Mouse (Mus musculus): ENCODE measurements around the gene Hsp90ab1. TPM values are rescaled to one million over a fixed set of nuclear protein-coding genes. Genes with fewer than 3 reads are reported as not detected.

Hsp90ab1 gene
- polyA plus RNA-seq, 1 experiment from 2014 or later, result 1,573 TPM

DNA sequence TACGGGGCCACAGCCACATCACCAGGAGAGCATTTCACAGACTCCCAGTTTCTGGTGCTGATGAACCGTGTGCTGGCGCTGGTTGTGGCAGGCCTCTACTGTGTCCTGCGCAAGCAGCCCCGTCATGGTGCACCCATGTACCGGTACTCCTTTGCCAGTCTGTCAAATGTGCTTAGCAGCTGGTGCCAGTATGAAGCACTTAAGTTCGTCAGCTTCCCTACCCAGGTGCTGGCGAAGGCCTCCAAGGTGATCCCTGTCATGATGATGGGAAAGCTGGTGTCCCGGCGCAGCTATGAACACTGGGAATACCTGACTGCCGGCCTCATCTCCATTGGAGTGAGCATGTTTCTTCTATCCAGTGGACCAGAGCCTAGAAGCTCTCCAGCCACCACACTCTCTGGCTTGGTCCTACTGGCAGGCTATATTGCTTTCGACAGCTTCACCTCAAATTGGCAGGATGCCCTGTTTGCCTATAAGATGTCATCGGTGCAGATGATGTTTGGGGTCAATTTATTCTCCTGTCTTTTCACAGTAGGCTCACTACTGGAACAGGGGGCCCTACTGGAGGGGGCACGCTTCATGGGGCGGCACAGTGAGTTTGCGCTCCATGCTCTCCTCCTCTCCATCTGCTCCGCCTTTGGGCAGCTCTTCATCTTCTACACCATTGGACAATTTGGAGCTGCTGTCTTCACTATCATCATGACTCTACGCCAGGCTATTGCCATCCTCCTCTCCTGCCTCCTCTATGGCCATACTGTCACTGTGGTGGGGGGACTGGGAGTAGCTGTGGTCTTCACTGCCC is 6.5 kb downstream of the Hsp90ab1 start:
- no peaks in the 10 kb centered on the region for H3K9me3 ChIP-seq (ENCODE audit: control insufficient read depth, low read depth, low read length)
- peaks cover 29% of the 10 kb centered on the region; the same call in 1 of the 2 replicates for H3K4me1 ChIP-seq (ENCODE audit: control insufficient read depth, insufficient read depth, low read length)
- H3K36me3 ChIP-seq (ENCODE audit: control insufficient read depth, insufficient read depth, low read length), result peaks cover 56% of the 10 kb centered on the region
- no peak overlapping the region for H3K9ac ChIP-seq (replicated peaks; ENCODE audit: low read depth, low read length)
- ATAC-seq (ENCODE audit: insufficient number of reproducible peaks, insufficient read depth, low FRiP score, low read depth), result no peak
- 62% methylated on average over 18 of the region's 18 CpGs for WGBS
- H3K4me2 ChIP-seq (replicated peaks; ENCODE audit: low read depth, low read length), result no peak overlapping the region
- H3K4me3 ChIP-seq (ENCODE audit: low read depth, low read length), result no peak overlapping the region
- no peak overlapping the region for H3K27ac ChIP-seq (ENCODE audit: low read length)
- no peaks in the 10 kb centered on the region for H3K27me3 ChIP-seq (ENCODE audit: control insufficient read depth, insufficient read depth, low read length)

DNA sequence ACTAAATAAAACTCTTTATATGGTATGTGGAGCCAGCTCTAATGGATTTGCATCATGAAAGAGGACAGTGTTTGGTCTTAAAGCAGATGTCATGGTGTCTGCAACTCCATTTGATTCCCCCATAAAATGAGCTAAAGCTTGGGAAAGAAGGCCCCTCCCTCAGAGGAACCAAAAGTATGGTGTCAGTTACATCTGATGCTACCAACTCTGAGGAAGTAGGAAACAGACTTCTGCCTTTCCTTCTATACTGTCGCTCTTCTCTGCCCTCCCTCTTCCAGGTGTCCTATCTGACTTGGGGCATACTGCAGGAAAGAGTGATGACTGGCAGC is 7.1 kb downstream of the Hsp90ab1 start:
- no peak for ATAC-seq (ENCODE audit: insufficient number of reproducible peaks, insufficient read depth, low FRiP score, low read depth)

DNA sequence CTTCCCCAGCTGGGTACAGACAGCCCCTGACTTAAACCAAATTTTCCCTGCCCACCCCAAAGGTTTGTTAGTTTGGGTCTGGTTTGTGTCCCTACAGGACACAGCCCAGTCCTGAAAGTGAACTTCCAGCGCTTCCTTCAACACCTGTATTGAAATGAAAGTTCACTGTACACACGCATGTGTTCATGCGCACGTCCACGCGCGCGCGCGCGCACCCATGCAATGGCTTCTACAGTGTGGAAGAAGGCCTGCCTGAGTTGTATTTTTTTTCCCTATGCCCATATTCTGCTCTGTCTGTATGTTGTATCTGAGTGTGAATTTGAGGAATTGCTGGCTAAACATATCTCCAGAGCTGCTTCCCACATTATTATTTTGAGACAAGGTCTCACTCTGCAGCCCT is 8.0 kb downstream of the Hsp90ab1 start:
- H3K36me3 ChIP-seq (ENCODE audit: control insufficient read depth, insufficient read depth, low read length), result peaks cover 42% of the 10 kb centered on the region

More for the DNA sequence above, 7.1 kb downstream of the Hsp90ab1 start:
- H3K4me1 ChIP-seq (ENCODE audit: control insufficient read depth, insufficient read depth, low read length), result peaks cover 23% of the 10 kb centered on the region; the same call in 1 of the 2 replicates
- no peak overlapping the region for H3K9ac ChIP-seq (replicated peaks; ENCODE audit: low read depth, low read length)
- no peaks in the 10 kb centered on the region for H3K27me3 ChIP-seq (ENCODE audit: control insufficient read depth, insufficient read depth, low read length)
- no peak overlapping the region for H3K4me3 ChIP-seq (ENCODE audit: low read depth, low read length)
- H3K27ac ChIP-seq (ENCODE audit: low read length), result no peak overlapping the region
- H3K9me3 ChIP-seq (ENCODE audit: control insufficient read depth, low read depth, low read length), result no peaks in the 10 kb centered on the region
- H3K36me3 ChIP-seq (ENCODE audit: control insufficient read depth, insufficient read depth, low read length), result peaks cover 51% of the 10 kb centered on the region
- 47% methylated on average over 1 of the region's 1 CpGs for WGBS
- H3K4me2 ChIP-seq (replicated peaks; ENCODE audit: low read depth, low read length), result no peak overlapping the region

DNA sequence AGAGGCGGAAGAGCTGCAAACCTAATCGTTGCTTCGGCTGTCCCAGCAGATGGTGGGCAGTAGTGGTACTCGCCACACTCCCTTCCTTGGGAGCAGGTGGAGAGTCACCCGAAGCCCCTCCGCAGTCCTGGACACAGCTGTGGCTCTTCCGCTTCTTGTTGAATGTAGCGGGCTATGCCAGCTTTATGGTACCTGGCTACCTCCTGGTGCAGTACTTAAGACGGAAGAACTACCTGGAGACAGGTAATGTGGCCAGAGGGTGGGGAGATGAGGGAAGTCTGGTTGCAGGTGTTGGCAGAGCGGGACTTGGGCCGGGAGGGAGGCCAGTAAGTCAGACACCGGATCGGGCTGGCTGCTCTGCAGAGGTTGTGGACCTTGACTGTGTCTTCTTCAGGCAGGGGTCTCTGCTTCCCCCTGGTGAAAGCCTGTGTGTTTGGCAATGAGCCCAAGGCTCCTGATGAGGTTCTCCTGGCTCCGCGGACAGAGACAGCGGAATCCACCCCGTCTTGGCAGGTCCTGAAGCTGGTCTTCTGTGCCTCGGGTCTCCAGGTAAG is 8.5 kb downstream of the Hsp90ab1 start:
- Histone ChIP-seq H3K4me3 (ENCODE audit: low read depth, low read length) (peak overlapping the region; percentile 85), H3K4me1 (ENCODE audit: control insufficient read depth, insufficient read depth, low read length) (peaks cover 12% of the 10 kb centered on the region; the same call in 1 of the 2 replicates), H3K9ac (replicated peaks; ENCODE audit: low read depth, low read length) (peak overlapping the region; percentile 86), H3K9me3 (ENCODE audit: control insufficient read depth, low read depth, low read length) (no peaks in the 10 kb centered on the region), H3K27ac (ENCODE audit: low read length) (peak overlapping the region; percentile 79; the same call in 1 of the 2 replicates), H3K27me3 (ENCODE audit: control insufficient read depth, insufficient read depth, low read length) (no peaks in the 10 kb centered on the region), H3K4me2 (replicated peaks; ENCODE audit: low read depth, low read length) (peak overlapping the region; percentile 99), H3K36me3 (ENCODE audit: control insufficient read depth, insufficient read depth, low read length) (peaks cover 37% of the 10 kb centered on the region)
- ATAC-seq (ENCODE audit: insufficient number of reproducible peaks, insufficient read depth, low FRiP score, low read depth), result peak; percentile 7; the same call in 1 of the 2 replicates
- WGBS, result 8% methylated on average over 18 of the region's 18 CpGs

More for the DNA sequence above, 8.0 kb downstream of the Hsp90ab1 start:
- 89% methylated on average over 11 of the region's 11 CpGs for WGBS
- Histone ChIP-seq H3K4me2 (replicated peaks; ENCODE audit: low read depth, low read length) (peak overlapping the region; percentile 99), H3K27ac (ENCODE audit: low read length) (no peak overlapping the region), H3K9me3 (ENCODE audit: control insufficient read depth, low read depth, low read length) (no peaks in the 10 kb centered on the region), H3K4me1 (ENCODE audit: control insufficient read depth, insufficient read depth, low read length) (peaks cover 15% of the 10 kb centered on the region; the same call in 1 of the 2 replicates), H3K9ac (replicated peaks; ENCODE audit: low read depth, low read length) (peak overlapping the region; percentile 86; the same call in 1 of the 2 replicates), H3K27me3 (ENCODE audit: control insufficient read depth, insufficient read depth, low read length) (no peaks in the 10 kb centered on the region), H3K4me3 (ENCODE audit: low read depth, low read length) (peak overlapping the region; percentile 85)
- no peak for ATAC-seq (ENCODE audit: insufficient number of reproducible peaks, insufficient read depth, low FRiP score, low read depth)

DNA sequence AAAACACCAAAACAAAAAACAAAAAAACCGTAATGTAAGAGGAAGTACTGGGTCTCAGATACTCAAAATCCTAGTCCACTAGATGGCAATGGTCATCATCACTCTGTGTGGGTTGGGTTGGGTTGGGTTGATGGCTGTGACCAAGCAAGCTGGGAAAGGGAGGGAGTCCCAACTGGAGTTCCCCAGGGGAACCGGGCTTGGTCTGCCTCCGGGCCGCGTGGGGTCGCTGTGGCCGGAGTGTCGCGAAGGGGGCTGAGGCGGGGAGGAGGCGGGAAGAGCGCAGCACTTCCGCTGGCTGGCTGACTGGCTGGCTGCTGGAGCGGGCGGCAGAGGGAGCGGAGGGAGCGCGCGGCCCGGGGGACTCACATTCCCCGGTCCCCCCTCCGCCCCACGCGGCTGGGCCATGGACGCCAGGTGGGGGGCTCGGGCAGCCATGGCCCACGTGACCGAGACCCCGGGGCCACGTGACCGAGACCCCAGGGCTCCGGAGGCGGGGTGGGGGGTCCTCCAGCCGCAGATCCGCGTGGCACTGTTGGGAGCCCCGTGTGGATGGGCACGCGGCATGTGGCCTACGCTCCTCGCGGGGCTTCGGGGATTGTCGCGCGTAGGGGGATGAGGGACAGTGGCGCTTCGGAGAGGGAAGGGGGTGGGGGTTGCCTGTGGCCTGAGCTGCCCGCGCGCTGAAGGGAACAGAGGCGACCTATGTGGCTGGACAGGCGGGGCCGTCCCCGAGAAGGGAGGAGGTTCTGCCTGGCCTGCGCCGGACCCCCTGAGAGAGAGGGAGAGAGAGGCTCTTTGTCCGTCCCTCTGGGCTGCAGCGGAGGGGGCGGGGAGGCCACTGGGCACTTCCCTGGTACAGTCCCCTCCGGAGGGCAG is 9.2 kb downstream of the Hsp90ab1 start, which contains the start of gene Slc35b2:
Slc35b2 (plus strand) TSS at position 220 of the 876 bp plus-strand sequence.
- no peaks in the 10 kb centered on the region for H3K27me3 ChIP-seq (ENCODE audit: control insufficient read depth, insufficient read depth, low read length)
- peak; percentile 86 for ATAC-seq (ENCODE audit: insufficient number of reproducible peaks, insufficient read depth, low FRiP score, low read depth)
- peak within 1 kb of the TSS; percentile 86 for H3K9ac ChIP-seq (replicated peaks; ENCODE audit: low read depth, low read length)
- peak within 1 kb of the TSS; percentile 79 for H3K27ac ChIP-seq (ENCODE audit: low read length)
- peaks cover 12% of the 10 kb centered on the region; the same call in 1 of the 2 replicates for H3K4me1 ChIP-seq (ENCODE audit: control insufficient read depth, insufficient read depth, low read length)
- H3K36me3 ChIP-seq (ENCODE audit: control insufficient read depth, insufficient read depth, low read length), result peaks cover 30% of the 10 kb centered on the region
- peak within 1 kb of the TSS; percentile 85 for H3K4me3 ChIP-seq (ENCODE audit: low read depth, low read length)
- peak within 1 kb of the TSS; percentile 99 for H3K4me2 ChIP-seq (replicated peaks; ENCODE audit: low read depth, low read length)
- no peaks in the 10 kb centered on the region for H3K9me3 ChIP-seq (ENCODE audit: control insufficient read depth, low read depth, low read length)
- under 1% methylated on average over 55 of the region's 61 CpGs for WGBS

DNA sequence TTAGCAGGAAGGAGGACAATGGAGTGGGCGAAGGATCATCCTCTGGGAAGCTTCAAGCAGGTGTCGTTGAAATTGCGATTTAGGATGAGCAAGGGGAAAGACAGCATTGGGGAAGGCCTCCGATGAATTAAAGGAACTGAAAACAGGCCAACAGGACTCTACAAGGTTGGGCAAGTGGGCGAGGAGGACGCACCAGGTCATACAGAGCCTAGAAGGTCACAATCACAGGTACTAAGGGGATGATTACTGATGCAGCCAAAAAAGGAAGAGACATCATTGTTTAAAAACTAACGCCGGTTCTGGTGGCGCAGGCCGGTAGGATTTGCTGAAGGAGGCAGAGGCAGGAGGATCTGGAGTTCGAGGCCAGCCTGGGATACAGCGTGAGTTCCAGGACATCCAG is 9.9 kb downstream of the Hsp90ab1 start:
- no peaks in the 10 kb centered on the region for H3K27me3 ChIP-seq (ENCODE audit: control insufficient read depth, insufficient read depth, low read length)

DNA sequence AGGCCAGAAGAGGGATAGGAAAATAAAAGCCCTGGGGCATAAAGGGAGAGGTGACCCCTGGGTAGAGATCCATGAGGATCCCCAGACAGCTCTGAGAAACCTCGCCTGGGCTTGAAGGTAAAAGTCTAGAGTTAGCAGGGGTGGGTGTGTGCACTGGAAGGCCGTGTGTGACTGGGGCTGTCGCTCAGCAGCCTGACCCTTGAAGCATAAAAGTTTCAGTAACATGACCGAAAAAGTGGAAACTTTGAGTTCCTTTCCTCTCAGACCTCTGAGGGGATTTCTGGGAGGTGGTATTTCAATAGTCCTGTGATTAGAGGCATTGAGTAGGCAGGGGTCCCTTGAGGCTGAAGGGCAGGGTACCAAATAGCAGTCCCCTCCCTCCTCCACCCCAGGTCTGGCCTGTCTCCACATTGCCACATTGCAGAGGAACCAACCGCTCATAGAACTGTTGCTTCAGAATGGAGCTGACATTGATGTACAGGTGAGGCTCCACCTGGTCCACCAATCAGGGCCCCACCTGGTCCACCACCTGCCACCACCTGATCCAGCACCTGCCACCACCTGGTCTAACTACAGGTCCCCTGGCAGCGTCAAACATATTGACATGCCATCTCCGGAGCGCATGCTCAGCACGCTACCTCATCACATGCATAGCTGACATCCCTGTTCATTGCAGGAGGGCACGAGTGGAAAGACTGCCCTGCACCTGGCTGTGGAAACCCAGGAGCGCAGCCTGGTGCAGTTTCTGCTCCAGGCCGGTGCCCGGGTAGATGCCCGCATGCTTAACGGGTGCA is 13.1 kb downstream of the Hsp90ab1 start:
- Histone ChIP-seq H3K4me3 (ENCODE audit: low read depth, low read length) (no peak overlapping the region), H3K36me3 (ENCODE audit: control insufficient read depth, insufficient read depth, low read length) (no peaks in the 10 kb centered on the region), H3K27me3 (ENCODE audit: control insufficient read depth, insufficient read depth, low read length) (no peaks in the 10 kb centered on the region), H3K4me1 (ENCODE audit: control insufficient read depth, insufficient read depth, low read length) (peaks cover 8% of the 10 kb centered on the region), H3K9me3 (ENCODE audit: control insufficient read depth, low read depth, low read length) (no peaks in the 10 kb centered on the region), H3K27ac (ENCODE audit: low read length) (no peak overlapping the region), H3K9ac (replicated peaks; ENCODE audit: low read depth, low read length) (no peak overlapping the region), H3K4me2 (replicated peaks; ENCODE audit: low read depth, low read length) (no peak overlapping the region)
- WGBS, result 86% methylated on average over 15 of the region's 15 CpGs
- ATAC-seq (ENCODE audit: insufficient number of reproducible peaks, insufficient read depth, low FRiP score, low read depth), result no peak

More for the DNA sequence above, 9.9 kb downstream of the Hsp90ab1 start:
- ATAC-seq (ENCODE audit: insufficient number of reproducible peaks, insufficient read depth, low FRiP score, low read depth), result no peak
- 74% methylated on average over 12 of the region's 12 CpGs for WGBS
- no peak overlapping the region for H3K9ac ChIP-seq (replicated peaks; ENCODE audit: low read depth, low read length)
- H3K36me3 ChIP-seq (ENCODE audit: control insufficient read depth, insufficient read depth, low read length), result peaks cover 23% of the 10 kb centered on the region
- H3K4me1 ChIP-seq (ENCODE audit: control insufficient read depth, insufficient read depth, low read length), result peaks cover 12% of the 10 kb centered on the region; the same call in 1 of the 2 replicates
- H3K27ac ChIP-seq (ENCODE audit: low read length), result no peak overlapping the region
- H3K9me3 ChIP-seq (ENCODE audit: control insufficient read depth, low read depth, low read length), result no peaks in the 10 kb centered on the region
- peak overlapping the region; percentile 99; the same call in 1 of the 2 replicates for H3K4me2 ChIP-seq (replicated peaks; ENCODE audit: low read depth, low read length)
- H3K4me3 ChIP-seq (ENCODE audit: low read depth, low read length), result no peak overlapping the region

Measured in stomach, embryonic 14.5 days (tissue).